Mouse (Mus musculus): ENCODE results near the gene Nhsl2. TPM values are rescaled to one million over a fixed set of nuclear protein-coding genes. Genes with fewer than 3 reads are reported as not detected.

Gene Nhsl2
- polyA plus RNA-seq, 1 experiment: 0.81 TPM

GRCm38 (mm10) chrX:102076886-102077765, 227.9 kb downstream of the Nhsl2 start:
- Histone ChIP-seq H3K4me1 (replicated peaks; ENCODE audit: control insufficient read depth, insufficient read depth, low read length) (no peaks in the 10 kb centered on the region), H3K27me3 (ENCODE audit: control insufficient read depth, insufficient read depth, low read length) (no peaks in the 10 kb centered on the region), H3K4me3 (ENCODE audit: control insufficient read depth, insufficient read depth, low read length) (no peak overlapping the region), H3K27ac (ENCODE audit: control insufficient read depth, insufficient read depth, low read length) (no peak overlapping the region), H3K36me3 (ENCODE audit: control insufficient read depth, insufficient read depth, low read length) (no peaks in the 10 kb centered on the region)
- no peak for DNase-seq
- TF ChIP-seq POLR2A (IDR thresholded peaks at IDR 0.05; ENCODE audit: control insufficient read depth, extremely low read depth, insufficient read depth, low read length, poor library complexity): no peak
- no peak for TF ChIP-seq CTCF (IDR thresholded peaks at IDR 0.05; ENCODE audit: borderline replicate concordance, control insufficient read depth, extremely low read depth, insufficient read depth, low read length, poor library complexity)
- 83% methylated on average over 7 of the region's 7 CpGs for WGBS

- H3K27me3 ChIP-seq (ENCODE audit: control insufficient read depth, insufficient read depth, low read length): no peaks in the 10 kb centered on the region
- no peaks in the 10 kb centered on the region for H3K4me1 ChIP-seq (replicated peaks; ENCODE audit: control insufficient read depth, insufficient read depth, low read length)
- 89% methylated on average over 10 of the region's 10 CpGs for WGBS
- no peak overlapping the region for H3K27ac ChIP-seq (ENCODE audit: control insufficient read depth, insufficient read depth, low read length)
- no peaks in the 10 kb centered on the region for H3K36me3 ChIP-seq (ENCODE audit: control insufficient read depth, insufficient read depth, low read length)
- DNase-seq: no peak
- no peak for TF ChIP-seq CTCF (IDR thresholded peaks at IDR 0.05; ENCODE audit: borderline replicate concordance, control insufficient read depth, extremely low read depth, insufficient read depth, low read length, poor library complexity)
- no peak for TF ChIP-seq POLR2A (IDR thresholded peaks at IDR 0.05; ENCODE audit: control insufficient read depth, extremely low read depth, insufficient read depth, low read length, poor library complexity)
- H3K4me3 ChIP-seq (ENCODE audit: control insufficient read depth, insufficient read depth, low read length): no peak overlapping the region
Measured at GRCm38 (mm10) chrX:102081076-102081475, 231.9 kb downstream of the Nhsl2 start.

GRCm38 (mm10) chrX:102081573-102082279, 232.5 kb downstream of the Nhsl2 start:
- no peak for DNase-seq
- Histone ChIP-seq H3K4me3 (ENCODE audit: control insufficient read depth, insufficient read depth, low read length) (no peak overlapping the region), H3K27ac (ENCODE audit: control insufficient read depth, insufficient read depth, low read length) (no peak overlapping the region), H3K4me1 (replicated peaks; ENCODE audit: control insufficient read depth, insufficient read depth, low read length) (no peaks in the 10 kb centered on the region), H3K27me3 (ENCODE audit: control insufficient read depth, insufficient read depth, low read length) (no peaks in the 10 kb centered on the region), H3K36me3 (ENCODE audit: control insufficient read depth, insufficient read depth, low read length) (no peaks in the 10 kb centered on the region)
- TF ChIP-seq CTCF (IDR thresholded peaks at IDR 0.05; ENCODE audit: borderline replicate concordance, control insufficient read depth, extremely low read depth, insufficient read depth, low read length, poor library complexity): no peak
- 88% methylated on average over 7 of the region's 7 CpGs for WGBS

GRCm38 (mm10) chrX:102082340-102082739, 233.2 kb downstream of the Nhsl2 start:
- DNase-seq: no peak
- H3K4me3 ChIP-seq (ENCODE audit: control insufficient read depth, insufficient read depth, low read length): no peak overlapping the region
- WGBS: 80% methylated on average over 5 of the region's 5 CpGs

GRCm38 (mm10) chrX:102085798-102086443, 236.7 kb downstream of the Nhsl2 start:
- TF ChIP-seq CTCF (IDR thresholded peaks at IDR 0.05; ENCODE audit: borderline replicate concordance, control insufficient read depth, extremely low read depth, insufficient read depth, low read length, poor library complexity) (no peak), POLR2A (IDR thresholded peaks at IDR 0.05; ENCODE audit: control insufficient read depth, extremely low read depth, insufficient read depth, low read length, poor library complexity) (no peak)
- Histone ChIP-seq H3K4me1 (replicated peaks; ENCODE audit: control insufficient read depth, insufficient read depth, low read length) (no peaks in the 10 kb centered on the region), H3K36me3 (ENCODE audit: control insufficient read depth, insufficient read depth, low read length) (no peaks in the 10 kb centered on the region), H3K27ac (ENCODE audit: control insufficient read depth, insufficient read depth, low read length) (no peak overlapping the region), H3K4me3 (ENCODE audit: control insufficient read depth, insufficient read depth, low read length) (no peak overlapping the region), H3K27me3 (ENCODE audit: control insufficient read depth, insufficient read depth, low read length) (no peaks in the 10 kb centered on the region)
- 100% methylated on average over 8 of the region's 8 CpGs for WGBS
- DNase-seq: no peak

More at GRCm38 (mm10) chrX:102082340-102082739, 233.2 kb downstream of the Nhsl2 start:
- Histone ChIP-seq H3K4me1 (replicated peaks; ENCODE audit: control insufficient read depth, insufficient read depth, low read length) (no peaks in the 10 kb centered on the region), H3K36me3 (ENCODE audit: control insufficient read depth, insufficient read depth, low read length) (no peaks in the 10 kb centered on the region), H3K27ac (ENCODE audit: control insufficient read depth, insufficient read depth, low read length) (no peak overlapping the region), H3K27me3 (ENCODE audit: control insufficient read depth, insufficient read depth, low read length) (no peaks in the 10 kb centered on the region)
- TF ChIP-seq CTCF (IDR thresholded peaks at IDR 0.05; ENCODE audit: borderline replicate concordance, control insufficient read depth, extremely low read depth, insufficient read depth, low read length, poor library complexity) (no peak), POLR2A (IDR thresholded peaks at IDR 0.05; ENCODE audit: control insufficient read depth, extremely low read depth, insufficient read depth, low read length, poor library complexity) (no peak)

- no peak for DNase-seq
- H3K36me3 ChIP-seq (ENCODE audit: control insufficient read depth, insufficient read depth, low read length): no peaks in the 10 kb centered on the region
- H3K4me3 ChIP-seq (ENCODE audit: control insufficient read depth, insufficient read depth, low read length): no peak overlapping the region
- H3K4me1 ChIP-seq (replicated peaks; ENCODE audit: control insufficient read depth, insufficient read depth, low read length): no peaks in the 10 kb centered on the region
- H3K27me3 ChIP-seq (ENCODE audit: control insufficient read depth, insufficient read depth, low read length): no peaks in the 10 kb centered on the region
- WGBS: 81% methylated on average over 3 of the region's 3 CpGs
- H3K27ac ChIP-seq (ENCODE audit: control insufficient read depth, insufficient read depth, low read length): no peak overlapping the region
- TF ChIP-seq POLR2A (IDR thresholded peaks at IDR 0.05; ENCODE audit: control insufficient read depth, extremely low read depth, insufficient read depth, low read length, poor library complexity): no peak
- TF ChIP-seq CTCF (IDR thresholded peaks at IDR 0.05; ENCODE audit: borderline replicate concordance, control insufficient read depth, extremely low read depth, insufficient read depth, low read length, poor library complexity): no peak
Measured at GRCm38 (mm10) chrX:102090605-102091004, 241.4 kb downstream of the Nhsl2 start.
